Mouse (Mus musculus): ENCODE data around the gene Acot12.
A peak's percentile ranks its signal among the peaks of the same experiment; 100 is the strongest.

Gene Acot12

GRCm38 (mm10) chr13:91741280-91742047 is at the start of gene Acot12:
Acot12 (plus strand) TSS chr13:91741512.
- no peak for DNase-seq (ENCODE audit: extremely low read depth, insufficient read length, low spot score)

GRCm38 (mm10) chr13:91693615-91694014 is 47.7 kb upstream of the Acot12 start:
- DNase-seq (ENCODE audit: extremely low read depth, insufficient read length, low spot score): no peak

GRCm38 (mm10) chr13:91695406-91695805 is 45.9 kb upstream of the Acot12 start:
- DNase-seq (ENCODE audit: extremely low read depth, insufficient read length, low spot score): no peak

GRCm38 (mm10) chr13:91696109-91696645 is 45.1 kb upstream of the Acot12 start:
- DNase-seq (ENCODE audit: extremely low read depth, insufficient read length, low spot score): no peak

GRCm38 (mm10) chr13:91697011-91697410 is 44.3 kb upstream of the Acot12 start:
- DNase-seq (ENCODE audit: extremely low read depth, insufficient read length, low spot score): no peak

- no peak for DNase-seq (ENCODE audit: extremely low read depth, insufficient read length, low spot score)
Observed at GRCm38 (mm10) chr13:91702337-91702736, 39.0 kb upstream of the Acot12 start.

- no peak for DNase-seq (ENCODE audit: extremely low read depth, insufficient read length, low spot score)
Observed at GRCm38 (mm10) chr13:91719487-91719886, 21.8 kb upstream of the Acot12 start.

- DNase-seq (ENCODE audit: extremely low read depth, insufficient read length, low spot score): peak; percentile 14
Observed at GRCm38 (mm10) chr13:91723108-91723735, 18.1 kb upstream of the Acot12 start.

- no peak for DNase-seq (ENCODE audit: extremely low read depth, insufficient read length, low spot score)
Observed at GRCm38 (mm10) chr13:91723736-91724119, 17.6 kb upstream of the Acot12 start.

GRCm38 (mm10) chr13:91724211-91724610 is 17.1 kb upstream of the Acot12 start:
- DNase-seq (ENCODE audit: extremely low read depth, insufficient read length, low spot score): peak; percentile 50

- DNase-seq (ENCODE audit: extremely low read depth, insufficient read length, low spot score): no peak
Observed at GRCm38 (mm10) chr13:91725130-91725529, 16.2 kb upstream of the Acot12 start.

GRCm38 (mm10) chr13:91727899-91728298 is 13.4 kb upstream of the Acot12 start:
- no peak for DNase-seq (ENCODE audit: extremely low read depth, insufficient read length, low spot score)

GRCm38 (mm10) chr13:91737191-91737590 is 4.1 kb upstream of the Acot12 start:
- no peak for DNase-seq (ENCODE audit: extremely low read depth, insufficient read length, low spot score)

GRCm38 (mm10) chr13:91740851-91741250 is 461 bp upstream of the Acot12 start:
- no peak for DNase-seq (ENCODE audit: extremely low read depth, insufficient read length, low spot score)

GRCm38 (mm10) chr13:91743180-91743579 is 1.9 kb downstream of the Acot12 start:
- no peak for DNase-seq (ENCODE audit: extremely low read depth, insufficient read length, low spot score)

GRCm38 (mm10) chr13:91746470-91746869 is 5.2 kb downstream of the Acot12 start:
- no peak for DNase-seq (ENCODE audit: extremely low read depth, insufficient read length, low spot score)

- DNase-seq (ENCODE audit: extremely low read depth, insufficient read length, low spot score): no peak
Observed at GRCm38 (mm10) chr13:91748401-91748800, 7.1 kb downstream of the Acot12 start.

- DNase-seq (ENCODE audit: extremely low read depth, insufficient read length, low spot score): no peak
Observed at GRCm38 (mm10) chr13:91749981-91750380, 8.7 kb downstream of the Acot12 start.

- DNase-seq (ENCODE audit: extremely low read depth, insufficient read length, low spot score): no peak
Observed at GRCm38 (mm10) chr13:91753724-91754123, 12.4 kb downstream of the Acot12 start.

GRCm38 (mm10) chr13:91754762-91755161 is 13.4 kb downstream of the Acot12 start:
- DNase-seq (ENCODE audit: extremely low read depth, insufficient read length, low spot score): no peak

GRCm38 (mm10) chr13:91756230-91756629 is 14.9 kb downstream of the Acot12 start:
- peak; percentile 55 for DNase-seq (ENCODE audit: extremely low read depth, insufficient read length, low spot score)
